Mouse (Mus musculus) embryonic facial prominence, embryonic 10.5 days (tissue): ENCODE data around the gene Coa3. TPM values are rescaled to one million over a fixed set of nuclear protein-coding genes. Genes with fewer than 3 reads are reported as not detected.

ENCODE experiments used
- DNase-seq: peaks from one replicate; pipeline ENCODE4 v3.0.0-alpha.2; 2017; ENCODE audit warnings: low spot score
- H3K27ac ChIP-seq: fragments of 300-500 bp; sonication (generic); replicated peaks from 2 replicates; pipeline ENCODE4 v1.5.1; 2016; ENCODE audit warnings: mild to moderate bottlenecking
- H3K27me3 ChIP-seq: fragments of 300-500 bp; sonication (generic); replicated peaks from 2 replicates; pipeline ENCODE4 v1.6.1; 2016; ENCODE audit warnings: low read depth, mild to moderate bottlenecking; ENCODE audit not compliant: poor library complexity, severe bottlenecking
- H3K36me3 ChIP-seq: fragments of 300-500 bp; sonication (generic); replicated peaks from 2 replicates; pipeline ENCODE4 v1.6.1; 2016; ENCODE audit warnings: mild to moderate bottlenecking, moderate library complexity
- H3K4me1 ChIP-seq: fragments of 300-500 bp; sonication (generic); 2 replicates; pipeline ENCODE4 v1.6.1; 2016
- H3K4me3 ChIP-seq: fragments of 300-500 bp; sonication (generic); 2 replicates; pipeline ENCODE4 v1.5.1; 2016; ENCODE audit warnings: mild to moderate bottlenecking, moderate library complexity
- H3K9me3 ChIP-seq: fragments of 300-500 bp; sonication (generic); 2 replicates; pipeline ENCODE4 v1.6.1; 2016; ENCODE audit warnings: mild to moderate bottlenecking
- WGBS: fragments of 180-500 bp; shearing (Covaris S2); methylation state at CpG from one replicate; pipeline ENCODE4 v1.1.7; 2016; 5-methylcytosine and 5-hydroxymethylcytosine counted together
- polyA plus RNA-seq: library from polyadenylated mRNA; unstranded; fragments of >200 nt; fragmentation: Nextera tagmentation; extraction: Ambion mirVana; gene quantifications from 2 replicates; pipeline ENCODE4 v1.2.1, GENCODE M21; 2016

Gene Coa3
- polyA plus RNA-seq, 1 experiment from 2014 or later = 203 TPM

DNA sequence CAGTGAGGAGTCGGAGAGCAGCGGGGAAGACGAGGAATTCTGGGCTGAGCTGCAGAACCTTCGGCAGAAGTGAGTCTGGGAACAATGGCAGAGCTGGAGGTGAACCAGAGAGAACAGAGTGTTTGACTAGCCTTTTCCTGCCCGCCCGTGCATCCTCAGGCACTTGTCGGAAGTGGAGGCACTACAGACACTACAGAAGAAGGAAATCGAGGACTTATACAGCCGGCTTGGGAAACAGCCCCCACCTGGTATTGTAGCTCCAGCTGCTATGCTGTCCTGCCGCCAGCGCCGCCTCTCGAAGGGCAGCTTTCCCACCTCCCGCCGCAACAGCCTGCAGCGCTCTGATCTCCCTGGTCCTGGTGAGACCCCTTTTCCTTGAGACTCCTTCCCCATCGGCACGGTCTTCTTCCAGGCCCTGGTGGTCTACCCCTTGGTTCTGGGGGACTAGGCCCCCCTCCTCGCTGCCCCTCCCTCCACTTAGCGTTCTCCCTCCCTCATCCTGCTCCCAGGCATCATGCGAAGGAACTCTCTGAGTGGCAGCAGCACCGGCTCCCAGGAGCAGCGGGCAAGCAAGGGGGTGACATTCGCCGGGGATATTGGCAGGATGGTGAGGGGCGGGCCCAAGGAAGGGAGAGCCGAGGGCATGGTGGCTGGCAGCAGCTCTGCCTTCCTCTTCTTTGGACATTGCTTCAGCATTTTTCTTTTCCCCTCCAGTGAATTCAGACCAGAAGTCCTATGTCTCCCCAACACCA is 2.4 kb downstream of the Coa3 start:
- H3K9me3 ChIP-seq = no peaks in the 10 kb centered on the region
- H3K4me1 ChIP-seq = peaks cover 39% of the 10 kb centered on the region
- no peak overlapping the region; the same call in 1 of the 2 replicates for H3K27ac ChIP-seq
- peaks cover 18% of the 10 kb centered on the region for H3K36me3 ChIP-seq
- H3K4me3 ChIP-seq = peak overlapping the region; percentile 89
- 28% methylated on average over 27 of the region's 27 CpGs for WGBS
- H3K27me3 ChIP-seq = peaks cover 39% of the 10 kb centered on the region
- no peak for DNase-seq

DNA sequence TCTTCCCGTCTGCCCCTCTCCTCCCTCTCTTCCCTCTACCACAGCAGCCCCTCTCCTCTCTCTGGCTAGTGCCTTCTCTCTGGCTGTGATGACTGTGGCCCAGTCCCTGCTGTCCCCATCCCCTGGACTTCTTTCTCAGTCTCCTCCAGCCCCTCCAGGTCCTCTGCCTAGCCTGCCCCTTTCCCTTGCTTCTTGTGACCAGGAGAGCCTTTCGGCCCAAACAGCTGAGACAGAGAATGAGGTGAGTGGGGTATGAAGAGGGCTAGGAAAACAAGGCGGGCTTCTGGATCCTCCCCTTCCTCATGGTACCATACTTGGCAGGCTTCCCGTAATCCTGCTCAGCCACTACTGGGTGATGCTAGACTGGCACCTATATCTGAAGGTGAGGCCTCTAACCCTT is 3.6 kb downstream of the Coa3 start:
- WGBS = 81% methylated on average over 4 of the region's 4 CpGs
- Histone ChIP-seq H3K4me1 (peaks cover 39% of the 10 kb centered on the region), H3K4me3 (no peak overlapping the region), H3K9me3 (no peaks in the 10 kb centered on the region), H3K27ac (no peak overlapping the region), H3K27me3 (peaks cover 27% of the 10 kb centered on the region), H3K36me3 (peaks cover 18% of the 10 kb centered on the region)
- no peak for DNase-seq

DNA sequence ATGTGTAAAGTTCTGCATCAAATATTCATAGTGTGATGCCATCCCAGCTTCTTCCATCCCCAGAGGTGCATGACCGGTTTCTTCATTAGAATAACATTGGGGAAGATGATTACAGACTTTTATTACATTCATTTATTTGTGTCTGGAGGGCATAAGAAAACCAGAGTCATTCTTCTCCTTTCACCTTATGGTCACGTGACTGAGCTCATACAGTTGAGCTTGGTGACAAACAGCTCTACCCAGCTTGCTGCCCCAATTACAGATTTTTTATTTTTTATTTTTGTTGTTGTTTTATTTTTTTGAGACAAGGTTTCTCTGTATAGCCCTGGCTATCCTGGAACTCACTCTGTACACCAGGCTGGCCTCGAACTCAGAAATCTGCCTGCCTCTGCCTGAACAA is 6.5 kb downstream of the Coa3 start:
- WGBS = 87% methylated on average over 3 of the region's 3 CpGs
- no peak for DNase-seq

DNA sequence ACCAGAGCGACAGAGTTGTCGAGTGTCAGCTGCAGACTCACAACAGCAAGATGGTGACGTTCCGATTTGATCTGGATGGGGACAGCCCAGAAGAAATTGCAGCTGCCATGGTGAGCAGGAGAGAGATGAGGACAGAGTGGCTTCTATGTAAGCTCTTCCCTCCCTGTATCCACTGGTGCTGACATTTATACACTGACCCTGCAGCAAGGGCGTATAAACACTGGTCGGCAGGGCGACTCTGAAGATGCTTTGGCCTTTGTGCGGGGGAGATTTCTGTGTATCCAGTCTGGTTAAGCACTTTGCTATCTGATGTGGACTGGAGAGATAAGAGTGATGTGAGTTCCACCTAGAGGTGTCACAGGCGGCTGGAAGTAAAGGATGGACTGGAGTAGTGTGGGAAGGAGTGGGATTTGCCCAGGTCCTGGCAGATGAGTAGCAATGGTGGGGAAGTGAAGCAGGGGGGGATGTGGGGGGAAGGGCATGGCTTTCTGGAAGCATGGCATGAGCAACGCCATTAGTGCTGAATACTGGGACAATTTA is 9.3 kb downstream of the Coa3 start:
- Histone ChIP-seq H3K9me3 (no peaks in the 10 kb centered on the region), H3K4me1 (peaks cover 24% of the 10 kb centered on the region), H3K4me3 (0 out of 2 replicates have a peak overlapping the region, but pooled peaks have one; percentile 9), H3K36me3 (no peaks in the 10 kb centered on the region), H3K27ac (no peak overlapping the region), H3K27me3 (peaks cover 45% of the 10 kb centered on the region)
- 34% methylated on average over 10 of the region's 10 CpGs for WGBS
- DNase-seq = no peak

More for the DNA sequence above, 6.5 kb downstream of the Coa3 start:
- H3K36me3 ChIP-seq = peaks cover 16% of the 10 kb centered on the region
- H3K4me1 ChIP-seq = peaks cover 33% of the 10 kb centered on the region
- H3K27me3 ChIP-seq = peaks cover 34% of the 10 kb centered on the region
- H3K27ac ChIP-seq = no peak overlapping the region
- H3K4me3 ChIP-seq = no peak overlapping the region
- no peaks in the 10 kb centered on the region for H3K9me3 ChIP-seq

DNA sequence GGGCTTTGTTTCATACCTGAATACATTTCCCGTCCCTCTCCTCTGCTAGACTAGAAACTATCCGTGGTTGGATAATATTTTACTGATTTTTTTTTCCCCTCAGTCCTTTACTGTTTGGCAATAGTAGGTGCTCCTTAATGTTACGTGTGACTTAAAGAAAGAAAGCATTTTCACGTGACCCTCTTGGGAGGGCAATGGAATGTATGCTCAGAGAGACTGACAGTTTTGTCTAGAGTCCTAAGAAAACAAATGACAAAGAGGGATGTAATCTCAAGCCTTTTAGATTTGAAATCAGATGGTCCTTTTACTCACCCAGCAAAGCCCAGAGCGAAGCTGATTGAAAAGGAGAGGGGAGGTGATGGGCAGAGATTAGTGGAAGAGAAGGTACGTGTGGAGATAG is 13.0 kb downstream of the Coa3 start:
- Histone ChIP-seq H3K27me3 (peaks cover 83% of the 10 kb centered on the region), H3K4me1 (peaks cover 57% of the 10 kb centered on the region), H3K36me3 (no peaks in the 10 kb centered on the region), H3K9me3 (no peaks in the 10 kb centered on the region), H3K27ac (no peak overlapping the region), H3K4me3 (peak overlapping the region; percentile 53; the same call in 1 of the 2 replicates)
- 19% methylated on average over 6 of the region's 6 CpGs for WGBS
- DNase-seq = no peak

DNA sequence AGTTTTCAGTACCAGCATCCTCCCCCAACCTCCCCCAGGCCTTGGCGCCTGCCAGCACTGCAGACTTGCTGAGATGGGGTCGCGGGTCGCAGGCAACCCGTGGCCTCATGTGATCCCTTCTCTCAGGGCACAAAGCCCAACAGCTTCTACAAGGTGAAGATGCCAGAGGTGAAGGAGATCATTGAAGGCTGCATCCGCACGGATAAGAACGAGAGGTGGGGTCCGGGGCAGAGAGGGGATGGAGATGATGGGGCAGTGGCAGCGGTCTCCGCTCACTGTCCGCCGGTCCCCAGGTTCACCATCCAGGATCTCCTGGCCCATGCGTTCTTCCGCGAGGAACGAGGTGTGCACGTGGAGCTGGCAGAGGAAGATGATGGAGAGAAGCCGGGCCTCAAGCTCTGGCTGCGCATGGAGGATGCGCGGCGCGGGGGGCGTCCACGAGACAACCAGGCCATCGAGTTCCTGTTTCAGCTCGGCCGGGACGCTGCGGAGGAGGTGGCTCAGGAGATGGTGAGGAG is 13.9 kb downstream of the Coa3 start:
- H3K9me3 ChIP-seq = no peaks in the 10 kb centered on the region
- 2% methylated on average over 31 of the region's 31 CpGs for WGBS
- no peaks in the 10 kb centered on the region for H3K36me3 ChIP-seq
- DNase-seq = peak; percentile 64
- peak overlapping the region; percentile 53 for H3K4me3 ChIP-seq
- H3K27ac ChIP-seq = peak overlapping the region; percentile 5; the same call in 1 of the 2 replicates
- peaks cover 65% of the 10 kb centered on the region for H3K4me1 ChIP-seq
- peaks cover 85% of the 10 kb centered on the region for H3K27me3 ChIP-seq

DNA sequence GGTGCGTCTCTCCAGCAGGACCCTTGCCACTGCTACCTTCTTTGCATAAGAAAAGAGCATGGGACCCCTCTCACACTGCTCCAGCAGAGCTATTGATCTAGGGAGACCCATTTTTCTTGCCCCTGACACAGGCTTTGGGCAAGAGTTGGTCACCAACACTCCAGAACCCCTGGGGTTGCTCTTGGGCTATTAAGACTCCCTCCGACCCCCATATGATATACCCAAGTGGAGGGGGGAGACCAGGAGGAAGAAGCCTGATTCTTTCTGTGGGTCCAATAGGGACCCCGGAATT is 15.0 kb downstream of the Coa3 start:
- H3K9me3 ChIP-seq = no peaks in the 10 kb centered on the region
- H3K27me3 ChIP-seq = peaks cover 81% of the 10 kb centered on the region
- WGBS = 4% methylated on average over 3 of the region's 3 CpGs
- H3K4me1 ChIP-seq = peaks cover 68% of the 10 kb centered on the region
- peaks cover 3% of the 10 kb centered on the region; the same call in 1 of the 2 replicates for H3K36me3 ChIP-seq
- no peak for DNase-seq
- H3K27ac ChIP-seq = no peak overlapping the region
- H3K4me3 ChIP-seq = peak overlapping the region; percentile 70

DNA sequence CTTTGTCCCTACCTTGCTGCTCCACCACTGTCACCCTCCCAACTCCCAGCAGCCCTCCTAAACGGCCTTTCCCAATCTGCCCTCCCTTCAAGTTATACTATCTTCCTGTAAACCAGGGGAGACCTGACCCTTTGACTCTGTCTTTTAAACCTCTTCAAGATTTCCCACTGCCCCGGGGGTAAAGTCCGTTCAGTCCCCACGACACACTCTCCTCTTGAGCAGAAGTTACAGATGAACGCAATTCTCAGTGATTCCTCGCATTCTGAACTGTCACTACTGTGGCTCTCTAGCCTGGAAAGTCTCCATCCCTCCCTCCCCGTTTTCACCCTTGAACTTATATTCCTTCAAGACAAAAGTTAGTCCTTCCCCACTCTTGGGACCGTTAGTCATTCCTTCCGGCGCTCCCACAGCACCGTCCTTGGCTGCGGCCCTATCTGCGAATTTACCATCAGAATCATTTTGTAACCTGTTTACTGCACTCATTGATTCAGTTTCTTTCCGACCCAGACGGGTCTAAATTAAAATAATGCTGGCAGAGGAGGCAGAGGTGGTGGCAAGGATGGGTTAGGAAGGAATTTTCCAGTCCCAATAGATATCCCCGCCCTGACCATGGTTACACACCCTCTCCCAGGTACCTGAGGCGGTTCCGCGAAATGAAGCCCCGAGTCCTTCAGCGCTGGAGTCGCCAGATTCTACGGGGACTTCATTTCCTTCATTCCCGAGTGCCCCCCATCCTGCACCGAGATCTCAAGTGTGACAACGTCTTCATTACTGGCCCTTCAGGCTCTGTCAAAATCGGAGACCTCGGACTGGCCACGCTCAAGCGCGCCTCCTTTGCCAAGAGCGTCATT is 15.6 kb downstream of the Coa3 start:
- H3K9me3 ChIP-seq = no peaks in the 10 kb centered on the region
- DNase-seq = no peak
- H3K27ac ChIP-seq = no peak overlapping the region
- 2% methylated on average over 32 of the region's 32 CpGs for WGBS
- H3K36me3 ChIP-seq = peaks cover 9% of the 10 kb centered on the region; the same call in 1 of the 2 replicates
- peak overlapping the region; percentile 70 for H3K4me3 ChIP-seq
- H3K4me1 ChIP-seq = peaks cover 72% of the 10 kb centered on the region
- H3K27me3 ChIP-seq = peaks cover 80% of the 10 kb centered on the region

DNA sequence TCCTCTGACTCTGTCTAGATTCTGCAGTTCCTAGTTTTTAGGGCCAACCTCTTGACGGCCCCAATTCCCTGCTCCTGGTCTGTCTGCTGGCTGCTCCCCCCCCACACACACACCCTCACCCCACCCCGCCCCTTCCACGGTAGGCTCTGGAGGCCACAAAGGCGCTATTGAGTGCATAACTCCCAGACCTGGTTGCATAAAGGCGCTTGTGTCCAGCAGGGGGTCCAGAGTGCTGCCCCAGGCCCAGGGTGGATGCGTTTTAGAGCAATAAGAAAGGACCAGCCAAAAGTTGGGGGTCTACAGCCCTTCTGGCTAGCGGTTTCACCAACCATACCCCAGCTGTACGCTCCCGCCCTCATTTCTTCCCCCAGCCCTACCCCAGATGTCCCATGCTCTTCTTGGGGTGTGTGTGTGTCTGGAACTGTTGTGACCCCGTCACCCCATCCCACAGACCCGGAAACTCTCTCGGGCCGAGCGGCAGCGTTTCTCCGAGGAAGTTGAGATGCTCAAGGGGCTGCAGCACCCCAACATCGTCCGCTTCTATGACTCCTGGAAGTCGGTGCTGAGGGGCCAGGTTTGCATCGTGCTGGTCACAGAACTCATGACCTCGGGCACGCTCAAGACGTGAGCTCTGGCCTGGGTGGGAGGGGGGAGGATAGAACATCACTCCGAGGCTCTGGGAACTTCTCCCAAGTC is 16.5 kb downstream of the Coa3 start:
- Histone ChIP-seq H3K36me3 (peaks cover 19% of the 10 kb centered on the region), H3K27me3 (peaks cover 71% of the 10 kb centered on the region), H3K27ac (0 out of 2 replicates have a peak overlapping the region, but pooled peaks have one; percentile 30), H3K4me1 (peaks cover 76% of the 10 kb centered on the region), H3K9me3 (no peaks in the 10 kb centered on the region), H3K4me3 (peak overlapping the region; percentile 70)
- 1% methylated on average over 24 of the region's 24 CpGs for WGBS
- DNase-seq = peak; percentile 59

DNA sequence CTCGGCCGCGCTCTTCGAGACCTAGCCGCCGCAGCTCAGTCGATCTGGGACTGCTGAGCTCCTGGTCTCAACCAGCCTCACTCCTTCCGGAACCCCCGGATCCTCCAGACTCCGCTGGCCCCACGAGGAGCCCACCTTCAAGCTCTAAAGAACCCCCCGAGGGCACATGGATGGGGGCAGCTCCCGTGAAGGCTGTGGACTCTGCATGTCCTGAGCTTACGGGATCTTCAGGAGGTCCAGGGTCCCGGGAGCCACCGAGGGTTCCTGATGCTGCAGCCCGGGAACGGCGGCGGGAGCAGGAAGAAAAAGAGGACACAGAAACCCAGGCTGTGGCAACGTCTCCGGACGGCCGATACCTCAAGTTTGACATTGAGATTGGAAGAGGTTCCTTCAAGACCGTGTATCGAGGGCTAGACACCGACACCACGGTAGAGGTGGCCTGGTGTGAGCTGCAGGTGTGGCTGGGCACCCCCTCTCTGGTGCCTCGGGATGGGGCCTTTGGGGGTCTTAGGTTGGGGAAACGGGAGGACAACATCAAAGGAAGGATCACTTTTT is 18.0 kb downstream of the Coa3 start:
- H3K27ac ChIP-seq = peak overlapping the region; percentile 76
- WGBS = 1% methylated on average over 30 of the region's 30 CpGs
- peak overlapping the region; percentile 70 for H3K4me3 ChIP-seq
- H3K9me3 ChIP-seq = no peaks in the 10 kb centered on the region
- H3K27me3 ChIP-seq = peaks cover 56% of the 10 kb centered on the region
- peaks cover 73% of the 10 kb centered on the region for H3K4me1 ChIP-seq
- no peak for DNase-seq
- peaks cover 32% of the 10 kb centered on the region for H3K36me3 ChIP-seq

DNA sequence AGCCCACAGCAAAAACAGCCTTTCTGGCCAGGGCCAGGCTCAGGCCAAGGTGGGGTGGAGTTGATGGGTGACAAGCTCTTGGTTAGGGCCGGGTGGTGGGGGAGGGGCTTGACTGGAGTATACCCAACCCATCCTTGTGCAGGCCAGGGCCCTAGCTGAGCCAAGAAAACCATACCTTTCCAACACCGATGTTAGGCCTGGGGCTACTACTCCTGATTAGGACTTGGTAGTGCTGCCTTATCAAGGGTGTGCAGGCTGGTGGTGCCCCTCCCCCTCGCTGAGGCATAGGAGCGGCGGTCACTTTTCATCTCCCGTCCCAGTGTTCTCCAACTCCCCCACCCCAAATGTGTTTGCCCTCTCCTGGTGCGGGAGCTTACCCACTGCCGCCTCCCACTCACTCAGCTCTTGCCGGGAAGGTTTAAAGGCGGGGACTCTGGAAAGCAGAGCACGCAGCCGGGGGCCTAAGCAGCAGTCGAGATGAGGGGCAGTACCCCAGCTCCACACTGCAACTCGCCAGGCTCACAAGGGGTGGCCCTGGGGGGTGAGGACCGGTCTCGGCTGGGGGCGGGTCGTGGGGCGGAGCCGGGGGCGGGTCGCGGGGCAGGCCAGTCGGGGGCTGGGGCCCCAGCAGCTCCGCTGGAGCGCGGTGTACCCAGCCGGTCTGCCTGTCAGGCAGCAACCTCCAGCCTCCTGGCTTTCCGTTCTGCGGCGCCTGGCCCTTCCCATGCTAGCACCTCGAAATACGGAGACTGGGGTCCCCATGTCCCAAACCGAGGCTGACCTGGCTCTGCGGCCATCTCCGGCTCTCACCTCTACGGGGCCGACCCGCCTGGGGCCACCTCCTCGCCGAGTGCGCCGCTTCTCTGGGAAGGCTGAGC is 18.7 kb downstream of the Coa3 start, which contains the start of gene Wnk4:
TSS of gene Wnk4 (plus strand) at position 620 of the 878 bp plus-strand sequence.
- H3K4me1 ChIP-seq = peaks cover 66% of the 10 kb centered on the region
- peak within 1 kb of the TSS; percentile 76 for H3K27ac ChIP-seq
- peak; percentile 87 for DNase-seq
- WGBS = under 1% methylated on average over 43 of the region's 43 CpGs
- H3K36me3 ChIP-seq = peaks cover 35% of the 10 kb centered on the region
- peak within 1 kb of the TSS; percentile 70 for H3K4me3 ChIP-seq
- H3K9me3 ChIP-seq = no peaks in the 10 kb centered on the region
- H3K27me3 ChIP-seq = peaks cover 49% of the 10 kb centered on the region
